Mouse (Mus musculus): ENCODE data around the gene AL607142.1.

AL607142.1 gene

DNA sequence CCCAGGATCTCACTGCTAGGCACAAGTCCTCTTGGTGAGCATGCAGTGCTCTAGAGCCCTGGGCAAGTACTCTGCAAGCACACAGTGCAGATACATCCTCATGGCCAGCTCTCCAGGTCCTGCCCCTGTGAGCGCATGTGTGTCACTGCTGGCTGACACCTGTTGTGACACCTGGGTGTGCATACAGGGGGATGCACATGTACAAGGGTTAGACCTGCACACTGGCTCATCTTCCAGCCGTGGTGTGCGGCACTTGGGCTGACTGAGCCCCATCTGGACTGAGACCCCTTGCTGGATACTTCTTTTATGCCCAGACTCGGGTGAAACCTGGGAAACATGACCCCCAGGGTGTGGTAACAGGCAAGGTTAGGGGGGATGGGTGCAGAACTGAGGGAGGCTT, 16.5 kb upstream of the AL607142.1 start:
- no peak overlapping the region for H3K4me3 ChIP-seq (replicated peaks; ENCODE audit: low read length)
- TF ChIP-seq CTCF (conservative IDR thresholded peaks at IDR 0.05; ENCODE audit: low read length) (no peak), POU5F1 (IDR thresholded peaks at IDR 0.05; ENCODE audit: borderline replicate concordance, low read length) (no peak), NANOG (IDR thresholded peaks at IDR 0.05; ENCODE audit: borderline replicate concordance, low read length) (no peak)
- peaks cover 9% of the 10 kb centered on the region; the same call in 1 of the 2 replicates for H3K27me3 ChIP-seq (ENCODE audit: insufficient read depth, low read length)
- H3K4me1 ChIP-seq (replicated peaks; ENCODE audit: low read depth, low read length) = 0 out of 2 replicates have a peak, but pooled peaks cover 5% of the 10 kb centered on the region
- H3K9me3 ChIP-seq (ENCODE audit: low read length) = no peaks in the 10 kb centered on the region
- no peaks in the 10 kb centered on the region for H3K36me3 ChIP-seq (ENCODE audit: insufficient read depth, low read length)

DNA sequence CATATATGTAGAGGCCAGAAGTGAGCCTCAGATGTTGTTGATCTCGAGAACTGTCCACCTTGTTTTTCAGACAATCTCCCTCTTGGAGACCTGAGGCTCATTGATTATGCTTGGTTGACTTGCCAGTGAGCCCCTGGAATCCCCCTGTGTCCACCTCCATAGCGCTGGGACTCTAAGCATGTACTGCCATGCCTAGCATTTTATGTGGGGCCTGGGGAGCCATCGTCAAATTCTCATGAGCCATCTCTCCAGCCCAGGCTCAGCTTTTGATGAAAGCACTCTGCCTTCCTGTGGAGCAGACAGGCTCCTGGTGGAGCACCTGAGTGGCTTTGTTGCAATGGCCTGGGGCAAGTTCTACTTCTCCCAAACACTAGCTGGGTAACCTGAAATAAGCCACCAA, 14.9 kb upstream of the AL607142.1 start:
- Histone ChIP-seq H3K4me3 (replicated peaks; ENCODE audit: low read length) (no peak overlapping the region), H3K27me3 (ENCODE audit: insufficient read depth, low read length) (peaks cover 6% of the 10 kb centered on the region; the same call in 1 of the 2 replicates), H3K36me3 (ENCODE audit: insufficient read depth, low read length) (no peaks in the 10 kb centered on the region), H3K9me3 (ENCODE audit: low read length) (no peaks in the 10 kb centered on the region), H3K4me1 (replicated peaks; ENCODE audit: low read depth, low read length) (0 out of 2 replicates have a peak, but pooled peaks cover 5% of the 10 kb centered on the region)
- TF ChIP-seq POU5F1 (IDR thresholded peaks at IDR 0.05; ENCODE audit: borderline replicate concordance, low read length) (no peak), NANOG (IDR thresholded peaks at IDR 0.05; ENCODE audit: borderline replicate concordance, low read length) (no peak), CTCF (conservative IDR thresholded peaks at IDR 0.05; ENCODE audit: low read length) (no peak)

DNA sequence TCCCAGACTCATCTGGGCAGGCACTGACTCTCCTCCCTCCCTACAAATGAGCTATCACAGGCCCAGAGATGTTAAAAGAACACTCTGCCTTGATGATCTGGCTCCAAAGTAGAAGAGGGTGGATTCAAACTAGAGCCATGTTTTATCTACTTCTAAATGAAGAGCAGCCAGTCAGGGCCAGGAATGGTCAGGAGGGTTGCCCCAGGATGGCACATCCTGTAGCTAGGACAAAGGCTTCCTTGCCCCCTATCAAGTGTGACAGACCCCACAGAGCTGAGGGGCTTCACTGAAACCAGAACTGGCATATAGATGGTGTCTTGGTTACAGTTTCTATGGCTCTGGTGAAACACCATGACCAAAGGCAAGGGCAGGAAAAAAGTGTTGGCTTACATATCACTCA, 12.3 kb upstream of the AL607142.1 start:
- Histone ChIP-seq H3K4me3 (replicated peaks; ENCODE audit: low read length) (no peak overlapping the region), H3K9me3 (ENCODE audit: low read length) (no peaks in the 10 kb centered on the region), H3K36me3 (ENCODE audit: insufficient read depth, low read length) (no peaks in the 10 kb centered on the region), H3K4me1 (replicated peaks; ENCODE audit: low read depth, low read length) (no peaks in the 10 kb centered on the region), H3K27me3 (ENCODE audit: insufficient read depth, low read length) (peaks cover 6% of the 10 kb centered on the region; the same call in 1 of the 2 replicates)
- no peak for TF ChIP-seq CTCF (conservative IDR thresholded peaks at IDR 0.05; ENCODE audit: low read length)
- no peak for TF ChIP-seq POU5F1 (IDR thresholded peaks at IDR 0.05; ENCODE audit: borderline replicate concordance, low read length)
- no peak for TF ChIP-seq NANOG (IDR thresholded peaks at IDR 0.05; ENCODE audit: borderline replicate concordance, low read length)

DNA sequence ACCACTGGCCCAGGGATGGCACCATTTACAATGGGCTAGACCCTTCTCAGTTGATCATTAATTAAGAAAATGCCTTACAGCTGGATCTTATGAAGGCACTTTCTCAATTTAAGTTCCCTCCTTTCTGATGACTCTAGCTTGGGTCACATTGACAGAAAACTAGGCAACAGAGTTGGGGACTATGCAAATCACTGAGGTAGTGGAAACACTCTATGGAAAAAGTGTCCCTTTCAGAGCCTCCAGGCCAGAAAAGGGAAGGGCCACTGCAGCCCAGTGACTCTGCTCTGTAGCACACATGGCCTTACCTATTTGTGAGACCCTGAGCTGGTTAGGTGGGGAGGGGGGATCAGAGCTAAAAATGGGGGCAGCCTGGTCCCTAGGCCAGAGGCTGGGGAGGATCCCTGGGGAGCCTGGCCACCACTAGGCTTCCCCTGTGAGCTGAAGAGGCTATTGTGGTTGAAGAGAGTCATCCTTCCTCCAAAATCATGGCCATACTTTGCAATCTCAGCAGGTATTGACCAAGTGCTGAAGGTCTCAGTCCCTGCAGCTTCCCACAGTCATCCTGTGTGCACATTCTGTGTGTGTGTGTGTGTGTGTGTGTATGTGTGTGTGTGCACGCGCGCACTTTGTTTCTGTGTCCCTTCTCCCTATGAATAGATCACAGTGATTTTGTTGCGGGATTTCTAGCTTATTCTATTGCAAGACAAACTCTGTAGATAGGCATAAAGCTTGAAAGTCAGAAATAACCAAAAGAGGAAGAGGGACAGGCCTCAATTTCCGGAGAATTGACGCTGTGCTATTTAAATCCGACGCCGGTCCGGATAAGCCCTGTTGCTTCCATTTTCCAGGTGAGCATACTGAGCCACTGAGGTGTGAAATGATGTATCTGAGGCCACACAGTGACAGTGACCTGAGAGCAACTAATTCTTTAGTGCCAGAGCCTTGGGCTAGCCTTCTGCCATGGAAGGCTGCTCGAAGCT, 11.5 kb upstream of the AL607142.1 start:
- TF ChIP-seq NANOG (IDR thresholded peaks at IDR 0.05; ENCODE audit: borderline replicate concordance, low read length) (no peak), CTCF (conservative IDR thresholded peaks at IDR 0.05; ENCODE audit: low read length) (no peak), POU5F1 (IDR thresholded peaks at IDR 0.05; ENCODE audit: borderline replicate concordance, low read length) (no peak)
- Histone ChIP-seq H3K4me3 (replicated peaks; ENCODE audit: low read length) (no peak overlapping the region), H3K4me1 (replicated peaks; ENCODE audit: low read depth, low read length) (no peaks in the 10 kb centered on the region), H3K9me3 (ENCODE audit: low read length) (no peaks in the 10 kb centered on the region), H3K27me3 (ENCODE audit: insufficient read depth, low read length) (peaks cover 6% of the 10 kb centered on the region; the same call in 1 of the 2 replicates), H3K36me3 (ENCODE audit: insufficient read depth, low read length) (no peaks in the 10 kb centered on the region)

DNA sequence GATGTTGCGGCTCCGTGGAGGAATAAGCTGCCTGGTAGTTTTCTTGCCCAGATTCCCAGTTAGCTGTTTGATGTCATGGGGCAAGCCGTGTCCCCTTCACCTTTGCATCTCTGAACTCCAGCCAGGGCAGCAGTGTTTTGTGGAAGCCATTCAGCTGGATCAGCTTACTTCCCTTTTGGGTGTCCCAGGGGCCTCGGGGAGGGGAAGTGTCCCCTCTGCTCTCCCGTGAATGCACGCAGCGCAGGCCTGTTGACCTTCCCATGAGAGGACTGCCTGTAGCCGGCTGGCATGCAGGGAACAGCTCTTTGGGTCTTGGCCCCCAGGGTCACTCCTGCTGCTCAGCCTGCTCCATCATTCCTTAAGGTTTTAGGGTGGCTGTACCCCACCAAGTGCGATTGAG, 10.7 kb upstream of the AL607142.1 start:
- Histone ChIP-seq H3K36me3 (ENCODE audit: insufficient read depth, low read length) (no peaks in the 10 kb centered on the region), H3K4me1 (replicated peaks; ENCODE audit: low read depth, low read length) (no peaks in the 10 kb centered on the region), H3K9me3 (ENCODE audit: low read length) (no peaks in the 10 kb centered on the region), H3K27me3 (ENCODE audit: insufficient read depth, low read length) (peaks cover 6% of the 10 kb centered on the region; the same call in 1 of the 2 replicates), H3K4me3 (replicated peaks; ENCODE audit: low read length) (no peak overlapping the region)
- TF ChIP-seq CTCF (conservative IDR thresholded peaks at IDR 0.05; ENCODE audit: low read length) (no peak), POU5F1 (IDR thresholded peaks at IDR 0.05; ENCODE audit: borderline replicate concordance, low read length) (no peak), NANOG (IDR thresholded peaks at IDR 0.05; ENCODE audit: borderline replicate concordance, low read length) (no peak)

DNA sequence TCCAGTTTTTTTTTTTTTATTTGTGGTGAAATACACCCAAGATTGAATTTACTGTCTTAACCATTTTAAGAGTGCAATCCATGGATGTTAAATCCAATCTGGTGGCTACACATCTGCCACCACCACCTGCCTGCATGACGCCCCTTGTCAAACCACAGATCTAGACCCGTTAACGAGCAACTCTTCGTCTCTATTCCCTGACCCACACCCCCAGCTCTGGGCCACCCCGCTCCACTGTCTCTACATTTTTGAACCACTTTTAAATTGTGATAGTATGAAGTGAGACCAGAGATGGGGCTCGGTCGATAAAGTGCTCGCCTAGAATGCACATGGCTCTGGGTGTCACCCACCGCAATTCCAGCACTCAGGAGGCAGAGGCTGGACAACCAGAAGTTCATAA, 8.3 kb upstream of the AL607142.1 start:
- Histone ChIP-seq H3K4me3 (replicated peaks; ENCODE audit: low read length) (no peak overlapping the region), H3K27me3 (ENCODE audit: insufficient read depth, low read length) (peaks cover 13% of the 10 kb centered on the region), H3K4me1 (replicated peaks; ENCODE audit: low read depth, low read length) (peaks cover 4% of the 10 kb centered on the region; the same call in 1 of the 2 replicates), H3K9me3 (ENCODE audit: low read length) (no peaks in the 10 kb centered on the region), H3K36me3 (ENCODE audit: insufficient read depth, low read length) (no peaks in the 10 kb centered on the region)
- TF ChIP-seq NANOG (IDR thresholded peaks at IDR 0.05; ENCODE audit: borderline replicate concordance, low read length) (no peak), CTCF (conservative IDR thresholded peaks at IDR 0.05; ENCODE audit: low read length) (no peak), POU5F1 (IDR thresholded peaks at IDR 0.05; ENCODE audit: borderline replicate concordance, low read length) (no peak)

DNA sequence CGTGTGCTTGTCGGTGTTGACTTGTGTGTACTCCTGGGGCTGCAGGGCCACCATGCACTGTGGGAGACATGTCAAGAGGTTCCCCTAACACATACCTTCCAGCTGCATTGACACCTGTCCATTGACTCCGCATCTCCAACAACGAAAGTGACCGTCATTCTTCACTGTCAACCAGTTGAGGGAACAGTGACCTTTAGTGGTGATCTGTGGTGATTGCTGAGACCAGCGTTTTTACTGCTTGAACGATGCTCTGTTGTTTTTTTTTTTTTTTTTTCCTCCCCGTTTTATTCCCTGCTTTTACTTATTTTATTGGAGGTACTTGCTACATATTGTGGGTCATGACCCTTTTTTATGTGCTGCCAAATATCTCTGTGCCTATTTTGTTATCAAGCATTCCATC, 7.3 kb upstream of the AL607142.1 start:
- H3K4me3 ChIP-seq (replicated peaks; ENCODE audit: low read length) = no peak overlapping the region
- H3K36me3 ChIP-seq (ENCODE audit: insufficient read depth, low read length) = no peaks in the 10 kb centered on the region
- no peaks in the 10 kb centered on the region for H3K9me3 ChIP-seq (ENCODE audit: low read length)
- TF ChIP-seq CTCF (conservative IDR thresholded peaks at IDR 0.05; ENCODE audit: low read length) = no peak
- no peak for TF ChIP-seq NANOG (IDR thresholded peaks at IDR 0.05; ENCODE audit: borderline replicate concordance, low read length)
- TF ChIP-seq POU5F1 (IDR thresholded peaks at IDR 0.05; ENCODE audit: borderline replicate concordance, low read length) = no peak
- H3K4me1 ChIP-seq (replicated peaks; ENCODE audit: low read depth, low read length) = peaks cover 4% of the 10 kb centered on the region; the same call in 1 of the 2 replicates
- H3K27me3 ChIP-seq (ENCODE audit: insufficient read depth, low read length) = peaks cover 18% of the 10 kb centered on the region

DNA sequence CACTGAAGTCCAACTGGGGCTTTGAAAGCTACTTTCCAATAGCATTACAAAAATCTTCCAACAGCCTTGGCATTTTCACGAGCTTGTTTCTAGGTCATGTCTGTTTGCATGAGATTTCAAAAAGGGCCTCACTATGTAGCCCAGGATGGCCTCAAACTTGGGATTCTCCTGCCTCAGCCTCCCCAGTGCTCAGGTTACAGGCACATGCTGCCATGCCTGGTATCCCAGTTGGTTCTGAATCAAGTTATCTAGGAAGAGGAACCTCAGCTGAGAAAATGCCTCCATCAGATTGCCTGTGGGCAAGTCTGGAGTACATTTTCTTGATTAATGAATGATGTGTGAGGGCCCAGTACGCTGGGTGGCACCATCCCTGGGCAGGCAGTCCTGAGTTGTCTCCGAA, 6.6 kb upstream of the AL607142.1 start:
- H3K9me3 ChIP-seq (ENCODE audit: low read length) = no peaks in the 10 kb centered on the region
- TF ChIP-seq POU5F1 (IDR thresholded peaks at IDR 0.05; ENCODE audit: borderline replicate concordance, low read length) (no peak), NANOG (IDR thresholded peaks at IDR 0.05; ENCODE audit: borderline replicate concordance, low read length) (no peak), CTCF (conservative IDR thresholded peaks at IDR 0.05; ENCODE audit: low read length) (no peak)

More for the DNA sequence above, 6.6 kb upstream of the AL607142.1 start:
- Histone ChIP-seq H3K4me1 (replicated peaks; ENCODE audit: low read depth, low read length) (peaks cover 4% of the 10 kb centered on the region; the same call in 1 of the 2 replicates), H3K4me3 (replicated peaks; ENCODE audit: low read length) (no peak overlapping the region), H3K27me3 (ENCODE audit: insufficient read depth, low read length) (peaks cover 17% of the 10 kb centered on the region), H3K36me3 (ENCODE audit: insufficient read depth, low read length) (no peaks in the 10 kb centered on the region)
